Mouse (Mus musculus): ENCODE measurements around the gene Mmp10.

DNA sequence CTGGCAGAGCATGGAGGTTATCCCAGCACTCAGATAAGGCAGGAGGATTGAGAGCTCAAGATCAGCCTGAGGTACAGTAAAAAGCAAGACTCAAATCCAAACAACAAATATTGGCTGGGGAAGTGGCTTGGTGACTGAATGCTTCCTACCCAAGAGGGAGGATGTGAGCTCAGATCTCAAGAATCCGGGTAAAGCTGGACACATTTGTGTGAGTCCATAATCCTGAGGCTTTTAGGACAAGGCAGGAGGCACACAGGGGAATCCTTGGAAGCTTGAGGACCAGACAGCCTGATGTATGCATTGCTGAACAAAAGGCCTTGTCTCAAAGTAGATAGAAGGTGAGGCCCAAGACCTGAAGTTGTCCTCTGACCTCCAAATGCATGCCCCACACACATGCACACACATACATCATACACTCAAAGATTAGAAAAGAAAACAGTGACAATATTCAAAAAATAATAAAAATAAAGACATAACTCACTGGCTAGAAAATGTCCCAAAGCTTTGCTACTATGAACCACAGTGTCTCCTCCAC lies 42.8 kb downstream of the Mmp10 start:
- TF ChIP-seq POLR2A (IDR thresholded peaks at IDR 0.05; ENCODE audit: insufficient read length, low read depth) (no peak), USF1 (IDR thresholded peaks at IDR 0.05; ENCODE audit: low read depth) (no peak), CEBPB (IDR thresholded peaks at IDR 0.05; ENCODE audit: insufficient read depth, poor library complexity, severe bottlenecking) (no peak)

All from myocyte (in vitro differentiated cells).